Mouse (Mus musculus) intestine, embryonic 14.5 days (tissue): ENCODE results near the gene Cyp4f14. TPM values are rescaled to one million over a fixed set of nuclear protein-coding genes. Genes with fewer than 3 reads are reported as not detected.

Experiments
- polyA plus RNA-seq: library from polyadenylated mRNA; unstranded; fragments of >200 nt; fragmentation: Nextera tagmentation; extraction: Ambion mirVana; gene quantifications from 2 replicates; pipeline ENCODE4 v1.2.1, GENCODE M21; 2014

The Cyp4f14 gene
- polyA plus RNA-seq, 1 experiment from 2014 or later = 0.73 TPM

Other genes with a start within 250 kb of the Cyp4f14 start
- gene Cyp4f15, start 231.7 kb downstream of the Cyp4f14 start, polyA plus RNA-seq = 0.19 TPM in 1 of 2 replicates, not detected in the other
- gene Zfp871, start 129.1 kb downstream of the Cyp4f14 start, polyA plus RNA-seq = 45.7 and 55.4 TPM in 2 replicates
- gene Zfp811, start 107.4 kb downstream of the Cyp4f14 start, polyA plus RNA-seq = 5.3 and 6.1 TPM in 2 replicates
- 14.2 and 16.9 TPM in 2 replicates for gene Zfp799, start 87.1 kb downstream of the Cyp4f14 start, polyA plus RNA-seq
- 6.7 and 8.6 TPM in 2 replicates for gene Zfp870, start 25.7 kb downstream of the Cyp4f14 start, polyA plus RNA-seq
- 17.8 and 19.9 TPM in 2 replicates for gene Cyp4f13, start 30.1 kb upstream of the Cyp4f14 start, polyA plus RNA-seq
- gene Zfp472, start 48.5 kb upstream of the Cyp4f14 start, polyA plus RNA-seq = 13.1 and 14.9 TPM in 2 replicates
- 8.5 and 12.9 TPM in 2 replicates for gene Zfp952, start 75.8 kb upstream of the Cyp4f14 start, polyA plus RNA-seq
- 12.6 and 16.1 TPM in 2 replicates for gene Zfp763, start 116.1 kb upstream of the Cyp4f14 start, polyA plus RNA-seq
- gene 4921501E09Rik, start 150.7 kb upstream of the Cyp4f14 start, polyA plus RNA-seq = not detected in 2 replicates
- 6.6 and 7.1 TPM in 2 replicates for gene Zfp563, start 172.0 kb upstream of the Cyp4f14 start, polyA plus RNA-seq
- gene Morc2b, start 222.3 kb upstream of the Cyp4f14 start, polyA plus RNA-seq = not detected in 2 replicates